Mouse (Mus musculus): ENCODE measurements at regions not wholly inside any gene's neighbourhood (a gene's known extent, or its start where the extent isn't known, plus 50 kb on each side); places are given as distances from the start of the nearest gene placed in this dataset. TPM values are rescaled to one million over a fixed set of nuclear protein-coding genes. Genes with fewer than 3 reads are reported as not detected.
A peak's percentile ranks its signal among the peaks of the same experiment; 100 is the strongest.

DNA sequence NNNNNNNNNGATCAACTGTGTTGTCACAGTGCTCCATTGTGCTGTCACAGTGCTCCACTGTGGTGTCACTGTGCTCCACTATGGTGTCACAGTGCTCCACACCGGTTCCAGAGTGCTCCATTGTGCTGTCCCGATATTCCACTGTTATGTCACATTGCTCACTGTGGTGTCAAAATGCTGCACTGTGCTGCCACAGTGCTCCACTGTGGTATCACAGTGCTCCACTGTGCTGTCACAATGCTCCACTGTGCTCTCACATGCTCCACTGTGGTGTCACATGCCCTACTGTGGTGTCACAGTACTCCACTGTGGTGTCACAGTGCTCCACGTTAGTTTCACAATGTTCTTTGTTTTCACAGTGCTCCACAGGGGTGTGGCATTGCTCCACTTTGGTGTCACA lies 359.3 kb upstream of the Olfr161 start:
- DNase-seq (ENCODE audit: low spot score in 2 of 2) = no peak

DNA sequence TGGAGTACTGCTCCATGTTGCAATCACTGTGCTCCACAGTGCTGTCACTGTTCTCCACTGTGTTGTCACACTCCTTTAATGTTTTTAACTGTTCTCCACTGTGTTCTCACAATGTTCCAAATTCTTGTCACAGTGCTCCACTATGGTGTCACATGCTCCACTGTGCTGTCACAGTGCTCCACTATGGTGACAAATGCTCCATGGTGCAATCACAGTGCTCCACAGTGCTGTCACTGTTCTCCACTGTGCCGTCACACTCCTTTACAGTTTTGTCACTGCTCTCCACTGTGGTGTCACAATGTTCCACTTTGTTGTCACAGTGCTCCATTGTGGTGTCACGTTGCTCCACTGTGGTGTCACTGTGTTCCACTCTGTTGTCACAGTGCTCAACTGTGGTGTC lies 358.2 kb upstream of the Olfr161 start:
- DNase-seq (ENCODE audit: low spot score in 2 of 2) = no peak

DNA sequence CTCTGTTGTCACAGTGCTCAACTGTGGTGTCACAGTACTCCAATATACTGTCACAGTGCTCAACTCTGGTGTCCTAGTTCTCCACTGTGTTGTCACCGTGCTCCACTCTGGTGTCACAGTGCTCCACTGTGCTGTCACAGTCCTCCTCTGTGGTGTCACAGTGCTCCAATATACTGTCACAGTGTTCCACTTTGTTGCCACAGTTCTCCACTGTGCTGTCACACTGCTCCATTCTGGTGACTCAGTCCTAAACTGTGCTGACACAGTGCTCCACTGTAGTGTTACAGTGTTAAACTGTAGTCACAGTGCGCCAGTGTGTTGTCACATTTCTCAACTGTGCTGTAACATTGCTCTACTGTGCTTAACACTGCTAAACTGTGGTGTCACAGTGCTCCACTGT lies 356.8 kb upstream of the Olfr161 start:
- no peak for DNase-seq (ENCODE audit: low spot score in 2 of 2)

DNA sequence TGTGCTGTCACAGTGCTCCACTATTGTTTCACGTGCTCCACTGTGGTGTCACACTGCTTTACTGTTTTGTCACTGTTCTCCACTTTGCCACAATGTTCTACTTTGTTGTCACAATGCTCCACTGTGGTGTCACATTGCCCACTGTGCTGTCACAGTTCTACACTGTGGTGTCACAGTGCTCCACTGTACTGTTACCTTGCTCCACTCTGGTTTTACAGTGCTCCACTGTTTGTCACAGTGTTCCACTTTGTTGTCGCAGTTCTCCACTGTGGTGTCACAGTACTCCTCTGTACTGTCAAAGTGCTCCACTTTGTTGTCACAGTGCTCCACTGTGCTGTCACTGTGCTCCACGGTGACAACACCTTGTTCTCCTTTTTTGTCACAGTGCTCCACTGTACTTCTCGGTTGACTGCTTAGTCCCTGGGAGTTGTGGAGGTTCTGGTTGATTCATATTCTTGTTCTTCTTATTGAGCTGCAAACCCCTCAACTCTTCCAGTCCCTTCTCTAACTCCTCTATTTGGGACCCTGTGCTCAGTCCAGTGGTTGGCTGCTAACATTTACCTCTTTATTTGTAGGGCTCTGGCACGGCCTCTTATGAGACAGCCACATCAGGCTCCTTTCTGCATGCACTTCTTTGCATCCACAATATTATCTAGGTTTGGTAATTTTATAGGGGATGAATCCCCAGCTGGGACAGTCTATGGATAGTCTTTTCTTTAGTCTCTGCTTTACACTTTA lies 349.7 kb upstream of the Olfr161 start:
- peak in 1 of 2 experiments; percentile 14 for DNase-seq (ENCODE audit: low spot score in 2 of 2)

DNA sequence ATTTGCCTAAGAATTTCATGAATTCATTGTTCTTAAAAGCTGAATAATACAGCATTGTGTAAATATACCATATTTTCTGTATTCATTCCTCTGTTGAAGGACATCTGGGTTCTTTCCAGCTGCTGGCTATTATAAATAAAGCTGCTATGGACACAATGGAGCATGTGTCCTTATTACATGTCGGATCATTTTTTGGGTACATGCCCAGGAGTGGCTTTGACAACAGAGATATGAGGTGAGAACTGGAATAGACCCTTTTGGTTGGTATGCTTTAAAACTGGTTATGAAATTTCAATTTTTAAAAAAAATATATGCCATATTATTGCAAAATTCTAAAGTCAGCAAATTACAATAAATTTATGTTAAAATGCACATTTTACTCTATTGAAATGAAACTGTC lies 348.9 kb upstream of the Olfr161 start:
- DNase-seq (ENCODE audit: low spot score in 2 of 2) = no peak

GRCm38 (mm10) chr16:3246422-3246821 lies 344.4 kb upstream of the Olfr161 start:
- DNase-seq (ENCODE audit: low spot score in 2 of 2) = no peak

- DNase-seq (ENCODE audit: low spot score in 2 of 2) = no peak
These were observed 343.7 kb upstream of the Olfr161 start for GRCm38 (mm10) chr16:3247006-3247754.

- no peak for DNase-seq (ENCODE audit: low spot score in 2 of 2)
These were observed 343.1 kb upstream of the Olfr161 start for GRCm38 (mm10) chr16:3247755-3248110.

DNA sequence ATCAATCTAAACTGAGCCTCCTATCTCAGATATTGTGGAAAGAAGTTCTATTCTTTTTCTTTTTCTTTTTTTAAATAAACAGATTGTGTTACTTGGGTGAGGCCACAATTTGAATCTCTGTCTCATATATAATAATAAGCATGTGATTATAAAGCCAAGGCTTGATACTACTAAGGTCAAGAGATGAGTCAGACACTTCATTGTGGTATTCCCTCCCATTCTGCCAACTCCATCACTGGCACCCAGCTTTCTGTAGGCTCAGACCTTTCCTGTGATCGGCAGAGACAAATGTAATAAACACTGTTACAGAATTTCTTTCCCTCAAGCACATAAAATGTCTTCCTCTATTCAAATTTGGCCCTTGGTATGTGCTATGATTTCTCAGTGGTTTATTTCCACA lies 337.0 kb upstream of the Olfr161 start:
- DNase-seq (ENCODE audit: low spot score in 2 of 2) = no peak

- no peak for DNase-seq (ENCODE audit: low spot score in 2 of 2)
These were observed 334.8 kb upstream of the Olfr161 start for GRCm38 (mm10) chr16:3256051-3256450.

GRCm38 (mm10) chr16:3265351-3265750 lies 325.5 kb upstream of the Olfr161 start:
- peak in 1 of 2 experiments; percentile 11 for DNase-seq (ENCODE audit: low spot score in 2 of 2)

- no peak for DNase-seq (ENCODE audit: low spot score in 2 of 2)
These were observed 318.9 kb upstream of the Olfr161 start for GRCm38 (mm10) chr16:3271819-3272490.

DNA sequence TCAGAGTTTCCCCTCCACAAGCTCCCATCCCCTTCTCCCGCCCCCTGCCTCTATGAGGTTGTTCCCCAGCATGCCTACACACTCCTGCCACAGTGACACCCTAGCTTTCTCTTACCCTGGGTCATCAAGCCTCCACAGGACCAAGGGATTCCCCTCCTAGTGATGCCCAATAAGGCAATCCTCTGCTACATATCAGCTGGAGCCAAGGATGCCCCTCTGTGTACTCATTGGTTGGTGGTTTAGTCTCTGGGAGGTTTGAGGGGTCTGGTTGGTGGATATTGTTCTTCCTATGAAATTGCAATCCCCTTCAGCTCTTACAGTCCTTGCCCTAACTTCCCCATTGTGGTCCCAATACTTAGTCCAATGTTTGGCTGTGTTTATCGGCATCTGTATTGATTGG lies 317.4 kb upstream of the Olfr161 start:
- no peak for DNase-seq (ENCODE audit: low spot score in 2 of 2)

Small RNA genes lying in the stretch of these regions (microRNA-seq; reads per million reads assigned to microRNA genes)
- not detected for gene Gm23215

Measured in gastrocnemius, postnatal 4 days (tissue).